Mouse (Mus musculus) MEL (cell line): ENCODE results near the gene Gm20388. TPM values are rescaled to one million over a fixed set of nuclear protein-coding genes. Genes with fewer than 3 reads are reported as not detected.

Experiments used
- DNase-seq: peaks from one replicate; pipeline ENCODE4 v3.0.0; 2011; ENCODE audit warnings: low read depth, low spot score
- H3K27ac ChIP-seq: 2 replicates; pipeline ENCODE4 v1.5.1; 2012; ENCODE audit warnings: low read depth, mild to moderate bottlenecking, control low read depth, low read length, moderate library complexity; ENCODE audit not compliant: control insufficient read depth
- H3K27me3 ChIP-seq, 2 experiments: fragments of 150-350 bp in 1 of 2; sonication (generic) in 1 of 2; 2 replicates each; pipeline ENCODE4 v1.6.1; 2012; ENCODE audit warnings: low read length in 2 of 2, mild to moderate bottlenecking in 2 of 2, improper control_type of control experiment in 1 of 2, moderate library complexity in 1 of 2; ENCODE audit not compliant: insufficient read depth in 2 of 2, control insufficient read depth in 1 of 2
- H3K36me3 ChIP-seq, 2 experiments: 2 replicates each; pipeline ENCODE4 v1.6.1; 2012 to 2014; ENCODE audit warnings: low read length in 2 of 2, improper control_type of control experiment in 1 of 2, inconsistent platforms in 1 of 2, mild to moderate bottlenecking in 1 of 2; ENCODE audit not compliant: insufficient read depth in 2 of 2, control insufficient read depth in 1 of 2
- H3K4me1 ChIP-seq, 2 experiments: fragments of 150-350 bp in 1 of 2; sonication (generic) in 1 of 2; 2 replicates each; pipeline ENCODE4 v1.6.1; 2012; ENCODE audit warnings: low read length in 2 of 2, improper control_type of control experiment in 1 of 2, mild to moderate bottlenecking in 1 of 2; ENCODE audit not compliant: insufficient read depth in 2 of 2, control insufficient read depth in 1 of 2
- H3K4me3 ChIP-seq, 2 experiments: fragments of 150-350 bp in 1 of 2; sonication (generic) in 1 of 2; 2 replicates each; pipeline ENCODE4 v1.5.1; 2012; ENCODE audit warnings: low read depth in 2 of 2, low read length in 2 of 2, mild to moderate bottlenecking in 2 of 2, moderate library complexity in 2 of 2, control low read depth in 1 of 2, improper control_type of control experiment in 1 of 2; ENCODE audit not compliant: control insufficient read depth in 1 of 2, insufficient read depth in 1 of 2
- H3K79me2 ChIP-seq: 2 replicates; pipeline ENCODE4 v1.6.1; 2012; ENCODE audit warnings: mild to moderate bottlenecking, low read length, moderate library complexity; ENCODE audit not compliant: control insufficient read depth, poor library complexity, insufficient read depth
- H3K9ac ChIP-seq: 2 replicates; pipeline ENCODE4 v1.6.1; 2012; ENCODE audit warnings: low read depth, mild to moderate bottlenecking, control low read depth, low read length, moderate library complexity; ENCODE audit not compliant: control insufficient read depth, poor library complexity, severe bottlenecking
- H3K9me3 ChIP-seq: fragments of 150-350 bp; sonication (generic); replicated peaks from 2 replicates; pipeline ENCODE4 v1.6.1; 2012; ENCODE audit warnings: mild to moderate bottlenecking, low read length, improper control_type of control experiment, moderate library complexity; ENCODE audit not compliant: insufficient read depth
- BHLHE40 ChIP-seq: IDR thresholded peaks from 2 replicates; pipeline ENCODE4 v1.6.1; 2012; ENCODE audit warnings: low read depth, mild to moderate bottlenecking, inconsistent platforms, low read length, improper control_type of control experiment, borderline replicate concordance
- CHD1 ChIP-seq: IDR thresholded peaks from 2 replicates; pipeline ENCODE4 v1.6.1; 2012; ENCODE audit warnings: low read depth, mild to moderate bottlenecking, inconsistent platforms, low read length, improper control_type of control experiment
- CHD2 ChIP-seq: IDR thresholded peaks from 2 replicates; pipeline ENCODE4 v1.6.1; 2011; ENCODE audit warnings: low read length, improper control_type of control experiment
- CTCF ChIP-seq, 3 experiments: IDR thresholded peaks in 2 of 3; conservative IDR thresholded peaks in 1 of 3; 2 replicates each; pipeline ENCODE4 v1.5.1; 2011 to 2012; ENCODE audit warnings: low read length in 3 of 3, low read depth in 2 of 3, mild to moderate bottlenecking in 2 of 3, improper control_type of control experiment in 1 of 3, inconsistent platforms in 1 of 3, mixed read lengths in 1 of 3, moderate library complexity in 1 of 3; ENCODE audit not compliant: control insufficient read depth in 1 of 3, insufficient read depth in 1 of 3, poor library complexity in 1 of 3, severe bottlenecking in 1 of 3
- E2F4 ChIP-seq: IDR thresholded peaks from 2 replicates; pipeline ENCODE4 v1.6.1; 2011; ENCODE audit warnings: low read depth, low read length, improper control_type of control experiment, borderline replicate concordance
- ETS1 ChIP-seq: IDR thresholded peaks from 2 replicates; pipeline ENCODE4 v1.6.1; 2012; ENCODE audit warnings: low read depth, mild to moderate bottlenecking, inconsistent platforms, low read length, improper control_type of control experiment, moderate library complexity
- GABPA ChIP-seq: IDR thresholded peaks from 2 replicates; pipeline ENCODE4 v1.6.1; 2012; ENCODE audit warnings: low read depth, mild to moderate bottlenecking, inconsistent platforms, low read length, improper control_type of control experiment, moderate library complexity
- HCFC1 ChIP-seq: IDR thresholded peaks from 2 replicates; pipeline ENCODE4 v1.6.1; 2012; ENCODE audit warnings: low read depth, mild to moderate bottlenecking, inconsistent platforms, low read length, improper control_type of control experiment, moderate library complexity
- JUND ChIP-seq: IDR thresholded peaks from 2 replicates; pipeline ENCODE4 v1.6.1; 2011; ENCODE audit warnings: low read depth, mild to moderate bottlenecking, improper control_type of control experiment, low read length
- KAT2A ChIP-seq: conservative IDR thresholded peaks from 2 replicates; pipeline ENCODE4 v1.6.1; 2012; ENCODE audit warnings: low read depth, low read length, improper control_type of control experiment, inconsistent platforms
- MAX ChIP-seq: IDR thresholded peaks from 2 replicates; pipeline ENCODE4 v1.6.1; 2011; ENCODE audit warnings: low read length, improper control_type of control experiment
- MAZ ChIP-seq: IDR thresholded peaks from 2 replicates; pipeline ENCODE4 v1.6.1; 2012; ENCODE audit warnings: low read depth, mild to moderate bottlenecking, inconsistent platforms, low read length, improper control_type of control experiment
- MEF2A ChIP-seq: IDR thresholded peaks from 2 replicates; pipeline ENCODE4 v1.6.1; 2014; ENCODE audit warnings: low read depth, mild to moderate bottlenecking, inconsistent platforms, low read length, improper control_type of control experiment; ENCODE audit not compliant: poor library complexity, insufficient replicate concordance, severe bottlenecking; ENCODE audit errors: extremely low read depth
- MYB ChIP-seq: IDR thresholded peaks from 2 replicates; pipeline ENCODE4 v1.6.1; 2011; ENCODE audit warnings: mild to moderate bottlenecking, low read depth, low read length, improper control_type of control experiment
- MYC ChIP-seq: IDR thresholded peaks from 2 replicates; pipeline ENCODE4 v1.6.1; 2011; ENCODE audit warnings: low read depth, mild to moderate bottlenecking, low read length, improper control_type of control experiment, moderate library complexity
- NRF1 ChIP-seq: IDR thresholded peaks from 2 replicates; pipeline ENCODE4 v1.6.1; 2014; ENCODE audit warnings: low read depth, mild to moderate bottlenecking, inconsistent platforms, low read length, improper control_type of control experiment, moderate library complexity; ENCODE audit not compliant: poor library complexity, insufficient read depth, severe bottlenecking
- POLR2A ChIP-seq, 2 experiments: IDR thresholded peaks; 2 replicates each; pipeline ENCODE4 v1.6.1; 2011 to 2012; ENCODE audit warnings: low read length in 2 of 2, mild to moderate bottlenecking in 2 of 2, control low read depth in 1 of 2, improper control_type of control experiment in 1 of 2, low read depth in 1 of 2, moderate library complexity in 1 of 2; ENCODE audit not compliant: control insufficient read depth in 1 of 2, insufficient read depth in 1 of 2, poor library complexity in 1 of 2
- POLR2AphosphoS5 ChIP-seq: IDR thresholded peaks from 2 replicates; pipeline ENCODE4 v1.6.1; 2012; ENCODE audit warnings: low read depth, borderline replicate concordance, mild to moderate bottlenecking, inconsistent platforms, low read length, moderate library complexity, mixed read lengths
- RAD21 ChIP-seq: IDR thresholded peaks from 2 replicates; pipeline ENCODE4 v1.6.1; 2011; ENCODE audit warnings: mild to moderate bottlenecking, low read depth, low read length, improper control_type of control experiment
- RCOR1 ChIP-seq: IDR thresholded peaks from 2 replicates; pipeline ENCODE4 v1.6.1; 2012; ENCODE audit warnings: low read depth, mild to moderate bottlenecking, inconsistent platforms, low read length, improper control_type of control experiment
- TAL1 ChIP-seq: IDR thresholded peaks from 2 replicates; pipeline ENCODE4 v1.6.1; 2012; ENCODE audit warnings: mild to moderate bottlenecking, inconsistent platforms, low read length, moderate library complexity, mixed read lengths
- TBP ChIP-seq: IDR thresholded peaks from 2 replicates; pipeline ENCODE4 v1.8.0; 2011; ENCODE audit warnings: low read depth, low read length, improper control_type of control experiment
- UBTF ChIP-seq: IDR thresholded peaks from 2 replicates; pipeline ENCODE4 v1.6.1; 2012; ENCODE audit warnings: low read depth, mild to moderate bottlenecking, inconsistent platforms, low read length, improper control_type of control experiment, moderate library complexity, borderline replicate concordance; ENCODE audit not compliant: insufficient read depth
- USF1 ChIP-seq: IDR thresholded peaks from 2 replicates; pipeline ENCODE4 v1.6.1; 2014; ENCODE audit warnings: low read depth, mild to moderate bottlenecking, inconsistent platforms, low read length, improper control_type of control experiment, moderate library complexity
- ZC3H11A ChIP-seq: IDR thresholded peaks from 2 replicates; pipeline ENCODE4 v1.6.1; 2012; ENCODE audit warnings: low read depth, mild to moderate bottlenecking, inconsistent platforms, low read length, improper control_type of control experiment
- ZNF384 ChIP-seq: IDR thresholded peaks from 2 replicates; pipeline ENCODE4 v1.6.1; 2012; ENCODE audit warnings: low read depth, mild to moderate bottlenecking, inconsistent platforms, low read length, improper control_type of control experiment
- polyA plus RNA-seq, 2 experiments: library from polyadenylated mRNA; stranded (reverse) in 1 of 2; unstranded in 1 of 2; fragments of >175 nt in 1 of 2; fragments of >200 nt in 1 of 2; gene quantifications; 2 replicates each; pipeline versions ENCODE4 v1.2.1 to v1.2.4; 2012; ENCODE audit warnings: low replicate concordance in 2 of 2, low read depth in 1 of 2; ENCODE audit not compliant: insufficient read length in 2 of 2, insufficient read depth in 1 of 2, missing spikeins in 1 of 2
- total RNA-seq: library from RNA; depleted of rRNA; stranded (reverse); fragments of 300-350 nt; gene quantifications from 2 replicates; pipeline ENCODE4 v1.2.3, GENCODE M21; 2012

Gene Gm20388
- total and polyA plus RNA-seq, 3 experiments: 11.1 to 17.8 TPM; not detected in 1

DNA sequence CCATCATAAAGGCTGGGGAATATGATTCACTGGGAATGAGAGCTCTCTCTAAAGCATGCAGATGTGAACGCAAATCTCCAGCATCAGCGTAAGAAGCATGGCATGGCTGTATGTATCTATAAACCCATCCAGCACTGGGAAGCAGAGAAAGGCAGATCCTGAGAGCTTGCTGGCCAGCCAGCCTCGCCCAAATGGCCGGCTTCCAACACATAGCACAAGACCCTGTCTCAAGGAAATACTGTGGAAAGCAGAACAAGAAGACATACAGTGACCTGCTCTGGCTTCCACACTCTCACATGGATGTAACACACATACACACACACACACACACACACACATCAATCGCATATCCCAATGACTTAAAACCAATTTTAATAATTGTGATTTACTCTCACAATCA, 4252.6 kb downstream of the Gm20388 start:
- Histone ChIP-seq H3K36me3 (no peaks in the 10 kb centered on the region), H3K9ac (no peak overlapping the region), H3K27me3 (no peaks in the 10 kb centered on the region), H3K4me1 (no peaks in the 10 kb centered on the region), H3K9me3 (no peaks in the 10 kb centered on the region), H3K79me2 (no peaks in the 10 kb centered on the region), H3K4me3 (no peak overlapping the region), H3K27ac (no peak overlapping the region)
- no peak for DNase-seq
- TF ChIP-seq POLR2AphosphoS5: no peak
- no peak for TF ChIP-seq USF1
- no peak for TF ChIP-seq RCOR1
- no peak for TF ChIP-seq CTCF (IDR thresholded peaks at IDR 0.05 in 2 of 3, conservative IDR thresholded peaks at IDR 0.05 in 1 of 3; ENCODE audit: control insufficient read depth in 1 of 3, insufficient read depth in 1 of 3, low read depth in 2 of 3, low read length in 3 of 3, poor library complexity in 1 of 3, severe bottlenecking in 1 of 3)
- no peak for TF ChIP-seq NRF1
- TF ChIP-seq HCFC1: no peak
- no peak for TF ChIP-seq RAD21
- no peak for TF ChIP-seq MAZ
- TF ChIP-seq BHLHE40: no peak
- TF ChIP-seq TBP: no peak
- no peak for TF ChIP-seq POLR2A (IDR thresholded peaks at IDR 0.05; ENCODE audit: control insufficient read depth in 1 of 2, insufficient read depth in 1 of 2, low read depth in 1 of 2, low read length in 2 of 2, poor library complexity in 1 of 2)
- TF ChIP-seq ZNF384: no peak
- TF ChIP-seq TAL1: no peak
- TF ChIP-seq CHD1: no peak

GRCm38 (mm10) chr8:124169749-124170148, 4259.1 kb downstream of the Gm20388 start:
- H3K79me2 ChIP-seq: no peaks in the 10 kb centered on the region
- H3K9ac ChIP-seq: no peak overlapping the region
- H3K4me1 ChIP-seq: no peaks in the 10 kb centered on the region
- TF ChIP-seq BHLHE40 (no peak), KAT2A (no peak)
- H3K27ac ChIP-seq: no peak overlapping the region
- no peak for DNase-seq
- no peaks in the 10 kb centered on the region for H3K36me3 ChIP-seq
- no peak overlapping the region for H3K4me3 ChIP-seq
- no peaks in the 10 kb centered on the region for H3K27me3 ChIP-seq
- H3K9me3 ChIP-seq: no peaks in the 10 kb centered on the region

DNA sequence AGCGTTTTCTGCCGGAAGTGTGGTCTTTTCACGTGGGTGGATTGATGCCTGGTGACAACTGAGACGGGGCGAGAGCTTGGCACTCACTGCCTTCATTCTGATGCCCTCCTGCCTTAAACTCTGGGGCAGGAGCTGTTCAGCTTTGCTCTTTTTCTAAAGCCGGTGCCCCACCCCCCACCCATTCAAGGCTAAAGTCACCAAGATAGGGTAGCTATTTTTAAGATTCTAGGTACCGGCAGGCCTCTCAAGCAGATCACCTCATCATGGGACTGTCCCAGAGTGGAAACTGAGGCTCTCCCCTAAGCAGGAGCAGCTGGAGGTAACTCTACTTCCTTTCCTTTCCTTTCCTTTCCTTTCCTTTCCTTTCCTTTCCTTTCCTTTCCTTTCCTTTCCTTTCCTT, 4260.0 kb downstream of the Gm20388 start:
- no peak for DNase-seq
- Histone ChIP-seq H3K27me3 (no peaks in the 10 kb centered on the region), H3K4me3 (no peak overlapping the region)
- TF ChIP-seq CHD1: no peak
- TF ChIP-seq GABPA: no peak
- TF ChIP-seq MYB: no peak
- TF ChIP-seq MAX: no peak
- TF ChIP-seq NRF1: no peak
- no peak for TF ChIP-seq CHD2
- no peak for TF ChIP-seq CTCF (IDR thresholded peaks at IDR 0.05 in 2 of 3, conservative IDR thresholded peaks at IDR 0.05 in 1 of 3; ENCODE audit: control insufficient read depth in 1 of 3, insufficient read depth in 1 of 3, low read depth in 2 of 3, low read length in 3 of 3, poor library complexity in 1 of 3, severe bottlenecking in 1 of 3)
- no peak for TF ChIP-seq MYC
- no peak for TF ChIP-seq POLR2A (IDR thresholded peaks at IDR 0.05; ENCODE audit: control insufficient read depth in 1 of 2, insufficient read depth in 1 of 2, low read depth in 1 of 2, low read length in 2 of 2, poor library complexity in 1 of 2)
- no peak for TF ChIP-seq E2F4
- TF ChIP-seq RCOR1: no peak
- no peak for TF ChIP-seq ZC3H11A
- TF ChIP-seq USF1: no peak
- no peak for TF ChIP-seq MEF2A
- no peak for TF ChIP-seq JUND
- no peak for TF ChIP-seq ETS1
- TF ChIP-seq UBTF: no peak
- TF ChIP-seq, all 39 proteins: peak for 0
- H3K9ac ChIP-seq: no peak overlapping the region
- no peak overlapping the region for H3K27ac ChIP-seq
- no peaks in the 10 kb centered on the region for H3K36me3 ChIP-seq
- H3K9me3 ChIP-seq: no peaks in the 10 kb centered on the region
- no peaks in the 10 kb centered on the region for H3K79me2 ChIP-seq
- no peaks in the 10 kb centered on the region for H3K4me1 ChIP-seq
